Mouse (Mus musculus) small intestine, adult 10 weeks (tissue): ENCODE data around the gene Cited1. TPM values are rescaled to one million over a fixed set of nuclear protein-coding genes. Genes with fewer than 3 reads are reported as not detected.

Source experiments
- polyA plus RNA-seq: library from polyadenylated mRNA; stranded (reverse); fragments of 350-450 nt; fragmentation: Illumina TruSeq; extraction: RNeasy Lipid Tissue Mini Kit (QIAGEN cat#74804); gene quantifications from one replicate; pipeline ENCODE4 v1.2.3, GENCODE M21; 2014; ENCODE audit warnings: low replicate concordance

Gene Cited1
- not detected for polyA plus RNA-seq

DNA sequence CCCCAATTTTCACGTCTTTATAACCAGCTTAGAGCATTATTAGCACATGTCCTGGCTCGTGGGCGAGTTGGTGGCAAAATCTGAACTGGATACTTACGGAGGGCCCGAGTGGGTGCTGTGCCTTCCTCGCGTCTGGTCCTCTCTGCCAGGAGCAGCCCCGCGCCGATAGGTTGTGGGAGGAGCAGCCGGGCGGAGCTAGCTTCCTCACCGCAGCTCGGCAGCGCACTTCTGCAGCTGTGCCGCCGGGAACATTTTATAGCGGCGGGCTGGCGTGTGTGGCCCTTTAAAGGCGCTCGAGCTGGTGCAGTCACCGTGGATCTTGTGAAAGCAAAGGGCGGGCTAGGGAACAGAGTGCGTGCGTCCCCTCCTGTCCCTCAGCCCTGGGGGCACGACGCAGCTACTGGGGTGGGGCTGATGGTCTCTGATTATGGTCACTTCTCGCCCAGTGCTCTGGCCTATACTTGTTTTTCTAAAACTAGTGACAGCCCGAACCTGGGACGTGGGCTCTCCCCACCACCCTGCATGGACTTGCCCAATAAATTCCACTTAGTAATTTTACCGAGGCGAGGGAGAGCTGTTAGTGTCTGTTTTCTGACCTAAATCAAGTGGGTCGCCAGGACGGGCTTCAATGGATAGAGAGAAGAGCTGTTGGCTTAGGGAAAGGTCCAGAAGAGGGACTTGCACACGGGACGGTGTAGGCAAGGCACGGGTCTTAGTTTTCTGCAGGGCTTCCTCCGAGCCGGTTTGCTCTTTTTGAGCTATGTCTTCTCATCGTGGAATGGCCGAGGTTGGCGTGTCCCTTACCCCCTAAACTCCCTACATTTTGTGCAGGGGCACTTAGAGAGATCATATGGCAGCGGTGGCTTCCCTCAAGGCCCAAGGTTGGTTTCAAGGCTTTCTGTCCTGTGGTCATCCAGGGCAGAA, at the start of gene Cited1:
Gene Cited1, minus strand, starts transcription at position 245 of the 924 bp plus-strand sequence.

Other genes starting within 250 kb of the Cited1 start
- 0.30 TPM for gene Rtl5, start 180.9 kb downstream of the Cited1 start, polyA plus RNA-seq
- 176 TPM for gene Pin4, start 132.7 kb downstream of the Cited1 start, polyA plus RNA-seq
- gene Ercc6l, start 95.1 kb downstream of the Cited1 start, polyA plus RNA-seq, result 5.0 TPM
- 765 TPM for gene Rps4x, start 62.8 kb downstream of the Cited1 start, polyA plus RNA-seq